Mouse (Mus musculus) hindbrain, postnatal 0 days (tissue): Measurements from ENCODE around the gene Kptn. TPM values are rescaled to one million over a fixed set of nuclear protein-coding genes. Genes with fewer than 3 reads are reported as not detected.
A peak's percentile ranks its signal among the peaks of the same experiment; 100 is the strongest.

Experiments
- ATAC-seq: fragments of 200-750 bp; cut with Nextera tagmentation; 2 replicates; pipeline ENCODE4 v1.8.0; 2017; ENCODE audit warnings: mild to moderate bottlenecking, moderate TSS enrichment, moderate library complexity
- DNase-seq: peaks from one replicate; pipeline ENCODE4 v3.0.0-alpha.2; 2015; ENCODE audit warnings: low spot score
- H3K27ac ChIP-seq: fragments of 300-500 bp; sonication (generic); 2 replicates; pipeline ENCODE4 v1.5.1; 2014; ENCODE audit warnings: mild to moderate bottlenecking
- H3K27me3 ChIP-seq: fragments of 300-500 bp; sonication (generic); 2 replicates; pipeline ENCODE4 v1.6.1; 2014; ENCODE audit warnings: low read length, mixed read lengths; ENCODE audit not compliant: insufficient read depth
- H3K36me3 ChIP-seq: fragments of 300-500 bp; sonication (generic); 2 replicates; pipeline ENCODE4 v1.6.1; 2014; ENCODE audit warnings: low read length, mixed read lengths; ENCODE audit not compliant: insufficient read depth
- H3K4me1 ChIP-seq: fragments of 300-500 bp; sonication (generic); 2 replicates; pipeline ENCODE4 v1.6.1; 2014; ENCODE audit warnings: antibody characterized with exemption, low read length, mixed read lengths; ENCODE audit not compliant: insufficient read depth
- H3K4me2 ChIP-seq: fragments of 300-500 bp; sonication (generic); 2 replicates; pipeline ENCODE4 v1.6.1; 2014; ENCODE audit warnings: low read depth, mild to moderate bottlenecking, low read length, moderate library complexity, mixed read lengths
- H3K4me3 ChIP-seq: fragments of 300-500 bp; sonication (generic); 2 replicates; pipeline ENCODE4 v1.5.1; 2014; ENCODE audit warnings: low read length
- H3K9ac ChIP-seq: fragments of 300-500 bp; sonication (generic); replicated peaks from 2 replicates; pipeline ENCODE4 v1.6.1; 2014; ENCODE audit warnings: mild to moderate bottlenecking, low read length, moderate library complexity, mixed read lengths
- H3K9me3 ChIP-seq: fragments of 300-500 bp; sonication (generic); 2 replicates; pipeline ENCODE4 v1.6.1; 2016; ENCODE audit warnings: low read length, mixed read lengths
- CTCF ChIP-seq: IDR thresholded peaks from 2 replicates; pipeline ENCODE4 v1.5.1; 2016; ENCODE audit warnings: antibody characterized with exemption, control low read depth, low read depth
- WGBS: fragments of 180-500 bp; shearing (Covaris S2); extraction: QIAGEN DNeasy Blood & Tissue Kit; methylation state at CpG from one replicate; pipeline ENCODE4 v1.1.7; 2014; 5-methylcytosine and 5-hydroxymethylcytosine counted together
- polyA plus RNA-seq: library from polyadenylated mRNA; unstranded; fragments of >200 nt; fragmentation: Nextera tagmentation; extraction: Ambion mirVana; gene quantifications from 2 replicates; pipeline ENCODE4 v1.2.1, GENCODE M21; 2015
- total RNA-seq: library from RNA; depleted of rRNA; stranded (reverse); fragments of >200 nt; gene quantifications from 2 replicates; pipeline ENCODE4 v1.2.3, GENCODE M21; 2014

The Kptn gene
- total and polyA plus RNA-seq, 2 experiments from 2014 or later: 33.2 to 33.3 TPM

GRCm38 (mm10) chr7:16103760-16104159, 15.9 kb upstream of the Kptn start:
- TF ChIP-seq CTCF: peak; percentile 33; the same call in 1 of the 2 replicates
- DNase-seq: peak; percentile 82
- Histone ChIP-seq H3K4me3 (no peak overlapping the region), H3K36me3 (peaks cover 15% of the 10 kb centered on the region), H3K9me3 (no peaks in the 10 kb centered on the region), H3K4me2 (no peak overlapping the region), H3K27ac (peak overlapping the region; percentile 73), H3K27me3 (no peaks in the 10 kb centered on the region), H3K9ac (no peak overlapping the region), H3K4me1 (peaks cover 23% of the 10 kb centered on the region)
- ATAC-seq: peak; percentile 85
- 42% methylated on average over 6 of the region's 6 CpGs for WGBS

DNA sequence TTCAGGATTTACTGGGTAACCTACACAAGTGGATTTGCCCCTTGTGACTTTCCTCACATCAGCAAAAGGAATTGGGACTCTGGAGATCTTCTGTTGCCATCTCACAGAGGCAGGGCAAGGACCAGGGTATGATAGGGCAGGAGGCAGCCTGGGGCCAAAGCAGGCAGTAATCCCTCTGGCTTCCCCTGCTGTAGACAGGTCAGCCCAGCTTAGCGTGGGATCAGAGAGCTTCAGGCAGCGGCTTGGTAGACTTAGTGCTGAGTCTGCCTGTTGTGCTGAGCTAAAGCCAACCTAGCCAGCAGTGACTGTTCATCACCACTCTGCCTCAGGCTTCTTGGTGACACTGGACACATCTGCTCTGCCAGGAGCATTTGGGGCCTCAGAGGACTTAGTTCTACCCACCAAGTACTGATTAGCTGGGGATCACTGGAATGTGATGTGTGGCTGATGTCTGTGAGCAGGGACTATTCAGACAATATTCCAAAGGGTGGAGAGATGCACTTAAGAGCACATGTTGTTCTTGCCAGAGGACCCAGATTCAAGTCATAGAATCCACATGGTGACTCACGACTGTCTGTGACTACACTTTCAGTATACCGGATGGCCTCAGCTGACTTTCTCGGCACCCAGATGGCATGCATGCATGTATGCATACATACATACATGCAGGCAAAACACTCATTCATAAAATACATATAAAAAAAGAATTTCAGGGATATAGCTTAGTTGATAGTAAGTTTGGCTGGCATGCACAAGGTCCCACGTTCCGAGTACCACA, 14.9 kb upstream of the Kptn start:
- Histone ChIP-seq H3K36me3 (peaks cover 24% of the 10 kb centered on the region), H3K9me3 (no peaks in the 10 kb centered on the region), H3K4me1 (peaks cover 14% of the 10 kb centered on the region), H3K4me2 (no peak overlapping the region), H3K27ac (peak overlapping the region; percentile 73), H3K4me3 (no peak overlapping the region), H3K9ac (0 out of 2 replicates have a peak overlapping the region, but pooled peaks have one; percentile 17), H3K27me3 (no peaks in the 10 kb centered on the region)
- TF ChIP-seq CTCF: no peak
- ATAC-seq (no peak), DNase-seq (no peak)
- 84% methylated on average over 7 of the region's 7 CpGs for WGBS

GRCm38 (mm10) chr7:16108886-16109542, 10.7 kb upstream of the Kptn start:
- no peak for DNase-seq

DNA sequence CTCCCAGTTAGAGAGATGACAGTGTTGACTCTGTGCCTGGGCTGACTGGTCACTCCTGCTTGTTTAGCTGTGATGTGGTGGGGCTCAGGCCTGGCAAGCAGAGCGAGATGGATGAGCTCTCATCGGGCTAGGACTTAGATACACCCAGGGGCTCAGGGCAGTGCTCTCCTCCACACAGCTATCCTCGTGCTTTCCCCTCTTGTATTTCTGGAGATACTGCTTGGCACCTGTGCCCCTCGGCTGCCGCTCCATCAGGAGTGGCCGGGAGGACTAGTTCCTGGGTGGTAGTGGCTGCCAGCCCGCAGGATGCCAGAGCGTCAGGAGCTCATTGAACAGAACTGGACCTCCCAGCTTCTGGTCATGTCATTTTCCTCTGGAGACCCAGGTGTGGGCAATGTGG, 9.5 kb upstream of the Kptn start:
- no peak for ATAC-seq
- Histone ChIP-seq H3K4me1 (no peaks in the 10 kb centered on the region), H3K4me3 (no peak overlapping the region), H3K4me2 (no peak overlapping the region), H3K27me3 (no peaks in the 10 kb centered on the region), H3K9me3 (no peaks in the 10 kb centered on the region), H3K9ac (no peak overlapping the region), H3K36me3 (peaks cover 62% of the 10 kb centered on the region), H3K27ac (no peak overlapping the region)
- TF ChIP-seq CTCF: no peak
- WGBS: 97% methylated on average over 8 of the region's 8 CpGs
- DNase-seq: no peak

More at GRCm38 (mm10) chr7:16108886-16109542, 10.7 kb upstream of the Kptn start:
- Histone ChIP-seq H3K36me3 (peaks cover 56% of the 10 kb centered on the region), H3K4me2 (no peak overlapping the region), H3K4me3 (no peak overlapping the region), H3K4me1 (peaks cover 6% of the 10 kb centered on the region), H3K27me3 (no peaks in the 10 kb centered on the region), H3K9me3 (no peaks in the 10 kb centered on the region), H3K9ac (no peak overlapping the region), H3K27ac (no peak overlapping the region)
- WGBS: 86% methylated on average over 9 of the region's 9 CpGs
- TF ChIP-seq CTCF: no peak
- no peak for ATAC-seq

DNA sequence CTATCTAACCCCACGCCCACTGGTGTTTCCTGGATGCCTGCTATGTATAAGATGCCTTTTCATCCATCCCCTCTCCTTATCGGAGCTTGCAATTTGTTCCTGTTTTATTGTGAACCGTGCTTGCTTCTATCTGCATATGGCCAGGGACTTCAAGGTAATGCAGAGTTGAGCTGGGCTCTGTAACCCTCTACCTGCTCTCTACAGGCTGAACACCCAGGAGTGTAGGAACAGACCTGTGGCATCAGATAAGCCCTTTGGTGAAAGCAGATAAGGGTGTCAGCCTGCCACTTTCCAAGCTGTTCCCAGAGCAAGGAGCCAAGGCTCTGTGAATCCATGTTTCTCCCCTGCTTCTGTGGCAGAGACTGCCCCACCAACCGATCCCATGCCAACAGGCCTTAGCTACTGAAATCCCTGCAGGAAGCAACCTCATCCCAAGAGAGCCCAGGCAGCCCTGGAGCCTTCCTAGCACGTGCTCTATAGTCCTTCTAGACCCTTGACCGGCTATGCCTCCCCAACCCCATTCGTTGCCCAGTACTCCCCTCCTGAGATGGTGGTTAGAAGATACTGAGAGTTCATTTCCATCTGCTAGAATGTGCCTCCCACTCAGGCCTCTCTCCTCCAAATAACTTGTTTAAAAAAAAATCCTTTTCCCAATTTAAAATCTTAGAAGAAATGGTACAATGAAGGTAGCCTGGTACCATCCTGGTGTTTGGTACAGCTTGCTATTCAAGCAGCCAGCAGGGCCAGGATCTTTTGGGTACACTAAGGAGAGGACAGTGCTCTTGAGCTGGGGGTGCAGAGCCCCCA, 8.2 kb upstream of the Kptn start:
- H3K27me3 ChIP-seq: no peaks in the 10 kb centered on the region
- peaks cover 75% of the 10 kb centered on the region for H3K36me3 ChIP-seq
- ATAC-seq: no peak
- H3K4me2 ChIP-seq: no peak overlapping the region
- no peak for DNase-seq
- no peaks in the 10 kb centered on the region for H3K4me1 ChIP-seq
- no peak overlapping the region for H3K4me3 ChIP-seq
- H3K9ac ChIP-seq: no peak overlapping the region
- WGBS: 88% methylated on average over 7 of the region's 7 CpGs
- TF ChIP-seq CTCF: no peak
- H3K27ac ChIP-seq: no peak overlapping the region
- no peaks in the 10 kb centered on the region for H3K9me3 ChIP-seq

- 98% methylated on average over 7 of the region's 7 CpGs for WGBS
- no peak for DNase-seq
- no peak for ATAC-seq
- Histone ChIP-seq H3K4me3 (no peak overlapping the region), H3K27me3 (no peaks in the 10 kb centered on the region), H3K9ac (no peak overlapping the region), H3K9me3 (no peaks in the 10 kb centered on the region), H3K27ac (no peak overlapping the region), H3K4me2 (no peak overlapping the region), H3K4me1 (peaks cover 11% of the 10 kb centered on the region; the same call in 1 of the 2 replicates), H3K36me3 (peaks cover 53% of the 10 kb centered on the region)
- TF ChIP-seq CTCF: no peak
Observed at GRCm38 (mm10) chr7:16116418-16116817, 3.3 kb upstream of the Kptn start.
